Mouse (Mus musculus) E14TG2a.4 (cell line): ENCODE results near the gene Prkn.

Experiments
- H3K27me3 ChIP-seq: 2 replicates; pipeline ENCODE4 v1.6.1; 2014; ENCODE audit warnings: low read length, control low read depth; ENCODE audit not compliant: insufficient read depth
- H3K36me3 ChIP-seq: 2 replicates; pipeline ENCODE4 v1.6.1; 2014; ENCODE audit warnings: low read length, control low read depth; ENCODE audit not compliant: insufficient read depth
- H3K4me1 ChIP-seq: replicated peaks from 2 replicates; pipeline ENCODE4 v1.6.1; 2014; ENCODE audit warnings: low read depth, low read length, control low read depth
- H3K4me3 ChIP-seq: replicated peaks from 2 replicates; pipeline ENCODE4 v1.5.1; 2014; ENCODE audit warnings: mild to moderate bottlenecking, low read length
- H3K9me3 ChIP-seq: 2 replicates; pipeline ENCODE4 v1.6.1; 2014; ENCODE audit warnings: low read length, control low read depth
- CTCF ChIP-seq: conservative IDR thresholded peaks from 2 replicates; pipeline ENCODE4 v1.5.1; 2014; ENCODE audit warnings: low read length
- NANOG ChIP-seq: IDR thresholded peaks from 2 replicates; pipeline ENCODE4 v1.6.1; 2014; ENCODE audit warnings: borderline replicate concordance, low read length, mixed read lengths
- POU5F1 ChIP-seq: IDR thresholded peaks from 2 replicates; pipeline ENCODE4 v1.6.1; 2014; ENCODE audit warnings: low read length, borderline replicate concordance

Gene Prkn

GRCm38 (mm10) chr17:11635121-11635520 lies 794.9 kb downstream of the Prkn start:
- TF ChIP-seq CTCF (no peak), POU5F1 (no peak), NANOG (no peak)
- Histone ChIP-seq H3K4me1 (no peaks in the 10 kb centered on the region), H3K4me3 (no peak overlapping the region), H3K36me3 (no peaks in the 10 kb centered on the region), H3K27me3 (peaks cover 6% of the 10 kb centered on the region), H3K9me3 (no peaks in the 10 kb centered on the region)

- H3K36me3 ChIP-seq, result no peaks in the 10 kb centered on the region
- no peaks in the 10 kb centered on the region for H3K9me3 ChIP-seq
- H3K4me1 ChIP-seq, result no peaks in the 10 kb centered on the region
- TF ChIP-seq POU5F1, result no peak
- no peak for TF ChIP-seq NANOG
- no peak for TF ChIP-seq CTCF
- H3K27me3 ChIP-seq, result peaks cover 4% of the 10 kb centered on the region; the same call in 1 of the 2 replicates
- no peak overlapping the region for H3K4me3 ChIP-seq
Measured at GRCm38 (mm10) chr17:11637642-11638041, 797.5 kb downstream of the Prkn start.

GRCm38 (mm10) chr17:11638451-11638850 lies 798.3 kb downstream of the Prkn start:
- H3K4me1 ChIP-seq, result no peaks in the 10 kb centered on the region
- TF ChIP-seq POU5F1 (no peak), NANOG (no peak), CTCF (no peak)
- peaks cover 4% of the 10 kb centered on the region; the same call in 1 of the 2 replicates for H3K27me3 ChIP-seq
- no peak overlapping the region for H3K4me3 ChIP-seq
- H3K9me3 ChIP-seq, result no peaks in the 10 kb centered on the region
- H3K36me3 ChIP-seq, result no peaks in the 10 kb centered on the region

GRCm38 (mm10) chr17:11639786-11640185 lies 799.6 kb downstream of the Prkn start:
- Histone ChIP-seq H3K36me3 (no peaks in the 10 kb centered on the region), H3K9me3 (no peaks in the 10 kb centered on the region), H3K4me3 (no peak overlapping the region), H3K27me3 (peaks cover 4% of the 10 kb centered on the region; the same call in 1 of the 2 replicates), H3K4me1 (no peaks in the 10 kb centered on the region)
- TF ChIP-seq POU5F1 (no peak), CTCF (no peak), NANOG (no peak)

GRCm38 (mm10) chr17:11642328-11642727 lies 802.1 kb downstream of the Prkn start:
- H3K9me3 ChIP-seq, result no peaks in the 10 kb centered on the region
- peaks cover 4% of the 10 kb centered on the region; the same call in 1 of the 2 replicates for H3K27me3 ChIP-seq
- no peaks in the 10 kb centered on the region for H3K36me3 ChIP-seq
- H3K4me1 ChIP-seq, result no peaks in the 10 kb centered on the region
- TF ChIP-seq CTCF (no peak), POU5F1 (no peak), NANOG (no peak)
- H3K4me3 ChIP-seq, result no peak overlapping the region

GRCm38 (mm10) chr17:11644016-11644415 lies 803.8 kb downstream of the Prkn start:
- no peak overlapping the region for H3K4me3 ChIP-seq
- no peaks in the 10 kb centered on the region for H3K36me3 ChIP-seq
- H3K9me3 ChIP-seq, result no peaks in the 10 kb centered on the region
- H3K27me3 ChIP-seq, result peaks cover 4% of the 10 kb centered on the region; the same call in 1 of the 2 replicates
- no peak for TF ChIP-seq NANOG
- TF ChIP-seq POU5F1, result no peak
- no peak for TF ChIP-seq CTCF
- H3K4me1 ChIP-seq, result no peaks in the 10 kb centered on the region

GRCm38 (mm10) chr17:11644873-11645464 lies 804.8 kb downstream of the Prkn start:
- TF ChIP-seq POU5F1 (no peak), NANOG (no peak)
- Histone ChIP-seq H3K36me3 (no peaks in the 10 kb centered on the region), H3K4me3 (no peak overlapping the region), H3K9me3 (no peaks in the 10 kb centered on the region), H3K27me3 (no peaks in the 10 kb centered on the region; the same call in 1 of the 2 replicates), H3K4me1 (no peaks in the 10 kb centered on the region)

GRCm38 (mm10) chr17:11656397-11656796 lies 816.2 kb downstream of the Prkn start:
- H3K36me3 ChIP-seq, result no peaks in the 10 kb centered on the region
- no peaks in the 10 kb centered on the region for H3K4me1 ChIP-seq
- TF ChIP-seq NANOG (no peak), CTCF (no peak), POU5F1 (no peak)
- no peak overlapping the region for H3K4me3 ChIP-seq
- no peaks in the 10 kb centered on the region for H3K27me3 ChIP-seq
- no peaks in the 10 kb centered on the region for H3K9me3 ChIP-seq

GRCm38 (mm10) chr17:11656878-11657277 lies 816.7 kb downstream of the Prkn start:
- Histone ChIP-seq H3K36me3 (no peaks in the 10 kb centered on the region), H3K9me3 (no peaks in the 10 kb centered on the region), H3K4me3 (no peak overlapping the region), H3K4me1 (no peaks in the 10 kb centered on the region), H3K27me3 (no peaks in the 10 kb centered on the region)
- TF ChIP-seq CTCF (no peak), POU5F1 (no peak), NANOG (no peak)
